Comparison of ENCODE assay signal across 13 mouse cellular contexts in the genomic region with DNA sequence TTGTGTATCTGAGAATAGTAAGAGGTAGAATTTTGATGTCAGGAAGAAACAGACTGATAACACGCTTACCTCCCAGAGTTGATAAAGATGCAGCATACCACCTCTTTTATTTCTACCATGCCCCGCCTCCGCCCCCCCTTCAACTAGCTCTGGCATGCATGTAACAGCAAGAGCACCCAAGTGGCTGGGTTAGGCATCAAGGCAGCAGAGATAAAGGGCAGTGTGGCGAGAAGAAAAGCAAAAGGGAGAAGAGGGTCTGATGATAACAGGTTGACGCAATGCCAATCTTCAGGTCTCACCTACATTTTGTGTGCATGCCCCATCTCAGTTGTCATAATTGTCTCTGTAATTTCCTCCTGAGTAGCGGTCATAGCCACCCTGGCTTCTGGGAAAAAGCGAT. TPM values are rescaled to one million over a fixed set of nuclear protein-coding genes. Genes with fewer than 3 reads are reported as not detected.
DNase-seq lines count a peak whose midpoint lies in the region; ATAC-seq and TF ChIP-seq lines count a peak whose summit lies in the region.
"Had no signal": no experiment of that assay in that cellular context is flagged by ENCODE, and none has a peak within 500 bp of the region (broad histone marks: within the 10 kb centered on the region; RNA-seq: fewer than 3 reads in every experiment).

No protein-coding gene starts in this region.

- no peak overlapping the region for H3K4me2 ChIP-seq in forebrain, embryonic 16.5 days (ENCODE audit: low read length)
- no peak overlapping the region for H3K4me2 ChIP-seq in CH12.LX (ENCODE audit: insufficient read depth, low read depth, poor library complexity, severe bottlenecking)
- H3K4me2 ChIP-seq in limb, embryonic 12.5 days = peak overlapping the region; percentile 13; the same call in 1 of the 2 replicates
- peak overlapping the region; percentile 77 for H3K4me2 ChIP-seq in liver, embryonic 16.5 days (ENCODE audit: low read depth, low read length)

- dilution Hi-C loops in CH12.LX (cut with MboI; ENCODE audit: extremely low pct_ligation_motif_present, extremely low pct_unique_long_range_greater_than_20kb, low sequenced_read_pairs) = no loop called here

- TF ChIP-seq POLR2A in CH12.LX (IDR thresholded peaks at IDR 0.05; ENCODE audit: low read depth, low read length) = no peak

- TF ChIP-seq RAD21 in CH12.LX (IDR thresholded peaks at IDR 0.05; ENCODE audit: low read depth, low read length) = no peak

- peaks cover 24% of the 10 kb centered on the region for H3K79me2 ChIP-seq in CH12.LX (replicated peaks; ENCODE audit: control insufficient read depth, extremely low read depth, insufficient read depth, poor library complexity, severe bottlenecking)

- ATAC-seq in forebrain, embryonic 16.5 days = no peak
- ATAC-seq in limb, embryonic 12.5 days (ENCODE audit: insufficient number of reproducible peaks, insufficient read depth, low FRiP score, low TSS enrichment, low read depth) = no peak
- no peak for ATAC-seq in liver, embryonic 16.5 days (ENCODE audit: low read depth)
- ATAC-seq: forebrain, postnatal 0 days had no signal

- no peak for TF ChIP-seq EP300 in CH12.LX (IDR thresholded peaks at IDR 0.05; ENCODE audit: low read length)

- intact Hi-C loops in left cerebral cortex, postnatal 4 days (cut with DNase I) = no loop called here

- in situ Hi-C loops in CH12.LX (cut with MboI; ENCODE audit: low pct_ligation_motif_present, low pct_unique_long_range_greater_than_20kb, low sequenced_read_pairs) = no loop called here

- peak overlapping the region; percentile 65; the same call in 1 of the 2 replicates for H3K4me3 ChIP-seq in forebrain, embryonic 10.5 days
- H3K4me3 ChIP-seq in forebrain, embryonic 16.5 days (replicated peaks; ENCODE audit: low read length) = no peak overlapping the region
- H3K4me3 ChIP-seq in CH12.LX (replicated peaks in 1 of 3; ENCODE audit: low read depth in 2 of 3, low read length in 2 of 3, poor library complexity in 1 of 3) = peak overlapping the region in 2 of 3 experiments; percentile 9 to 73
- no peak overlapping the region for H3K4me3 ChIP-seq in limb, embryonic 12.5 days (replicated peaks)
- H3K4me3 ChIP-seq in liver, embryonic 16.5 days (ENCODE audit: low read depth, low read length) = 0 out of 2 replicates have a peak overlapping the region, but pooled peaks have one; percentile 21

- H3K4me1 ChIP-seq in forebrain, embryonic 10.5 days = peaks cover 16% of the 10 kb centered on the region
- peaks cover 9% of the 10 kb centered on the region for H3K4me1 ChIP-seq in forebrain, embryonic 16.5 days (replicated peaks; ENCODE audit: control insufficient read depth, insufficient read depth, low read length)
- peaks cover 2 to 17% of the 10 kb centered on the region in 2 experiments; a peak in 3 of 4 replicates for H3K4me1 ChIP-seq in CH12.LX (ENCODE audit: control insufficient read depth in 1 of 2, insufficient read depth in 2 of 2)
- H3K4me1 ChIP-seq in limb, embryonic 12.5 days (replicated peaks) = 0 out of 2 replicates have a peak, but pooled peaks cover 6% of the 10 kb centered on the region
- peaks cover 9% of the 10 kb centered on the region for H3K4me1 ChIP-seq in liver, embryonic 16.5 days (ENCODE audit: control insufficient read depth, low read depth, low read length)

- H3K36me3 ChIP-seq in forebrain, embryonic 10.5 days (replicated peaks) = peaks cover 62% of the 10 kb centered on the region
- peaks cover 13% of the 10 kb centered on the region for H3K36me3 ChIP-seq in forebrain, embryonic 16.5 days (ENCODE audit: control insufficient read depth, insufficient read depth)
- H3K36me3 ChIP-seq in CH12.LX (replicated peaks in 1 of 2; ENCODE audit: control insufficient read depth in 1 of 2, insufficient read depth in 1 of 2, low read length in 1 of 2) = peaks cover 38 to 48% of the 10 kb centered on the region in 2 experiments
- H3K36me3 ChIP-seq in limb, embryonic 12.5 days = peaks cover 43% of the 10 kb centered on the region
- peaks cover 36% of the 10 kb centered on the region for H3K36me3 ChIP-seq in liver, embryonic 16.5 days (ENCODE audit: control insufficient read depth, insufficient read depth)

- no peaks in the 10 kb centered on the region for H3K27me3 ChIP-seq in forebrain, embryonic 10.5 days (ENCODE audit: poor library complexity, severe bottlenecking)
- H3K27me3 ChIP-seq in forebrain, embryonic 16.5 days (replicated peaks; ENCODE audit: control insufficient read depth, insufficient read depth, low read length) = no peaks in the 10 kb centered on the region
- no peaks in the 10 kb centered on the region for H3K27me3 ChIP-seq in CH12.LX (replicated peaks)
- H3K27me3 ChIP-seq in limb, embryonic 12.5 days = no peaks in the 10 kb centered on the region
- no peaks in the 10 kb centered on the region for H3K27me3 ChIP-seq in liver, embryonic 16.5 days (ENCODE audit: control insufficient read depth, insufficient read depth, low read depth, low read length)

- DNase-seq in forebrain, embryonic 10.5 days (ENCODE audit: extremely low spot score, low spot score) = no peak
- DNase-seq in CH12.LX (ENCODE audit: extremely low read depth) = no peak
- no peak for DNase-seq in lung, adult 18-20 months
- DNase-seq in cerebellum, postnatal 14 days = no peak
- no peak for DNase-seq in left cerebral cortex, postnatal 4 days
- DNase-seq: forebrain, postnatal 0 days; heart, adult 18-20 months; lung, postnatal 10 days; right cerebral cortex, adult 18-20 months had no signal

- peaks cover 7% of the 10 kb centered on the region; the same call in 1 of the 2 replicates for H3K9me3 ChIP-seq in forebrain, embryonic 10.5 days
- no peaks in the 10 kb centered on the region for H3K9me3 ChIP-seq in forebrain, embryonic 16.5 days (ENCODE audit: control insufficient read depth, low read length)
- no peaks in the 10 kb centered on the region for H3K9me3 ChIP-seq in CH12.LX (replicated peaks; ENCODE audit: low read length)
- no peaks in the 10 kb centered on the region for H3K9me3 ChIP-seq in limb, embryonic 12.5 days
- H3K9me3 ChIP-seq in liver, embryonic 16.5 days (replicated peaks; ENCODE audit: control insufficient read depth, low read length) = no peaks in the 10 kb centered on the region

- TF ChIP-seq CTCF in CH12.LX (conservative IDR thresholded peaks at IDR 0.05 in 1 of 2, IDR thresholded peaks at IDR 0.05 in 1 of 2; ENCODE audit: low read depth in 2 of 2, low read length in 2 of 2) = no peak

- 94% methylated on average over 7 of the region's 7 CpGs for WGBS in forebrain, embryonic 10.5 days
- 87% methylated on average over 7 of the region's 7 CpGs for WGBS in forebrain, embryonic 16.5 days
- WGBS in limb, embryonic 12.5 days = 90% methylated on average over 7 of the region's 7 CpGs
- WGBS in liver, embryonic 16.5 days (ENCODE audit: insufficient replicate concordance) = 52% methylated on average over 7 of the region's 7 CpGs

- H3K9ac ChIP-seq in forebrain, embryonic 16.5 days (replicated peaks; ENCODE audit: low read depth, low read length) = no peak overlapping the region
- no peak overlapping the region; the same call in 1 of the 2 replicates for H3K9ac ChIP-seq in CH12.LX (ENCODE audit: insufficient read depth, low read depth)
- H3K9ac ChIP-seq in limb, embryonic 12.5 days (replicated peaks) = no peak overlapping the region
- H3K9ac ChIP-seq in liver, embryonic 16.5 days (ENCODE audit: low read depth, low read length) = no peak overlapping the region
- H3K9ac ChIP-seq: forebrain, postnatal 0 days had no signal

- H3K27ac ChIP-seq in forebrain, embryonic 10.5 days = no peak overlapping the region
- no peak overlapping the region for H3K27ac ChIP-seq in forebrain, embryonic 16.5 days (ENCODE audit: low read length)
- no peak overlapping the region for H3K27ac ChIP-seq in CH12.LX (ENCODE audit: insufficient read depth, low read depth)
- H3K27ac ChIP-seq in limb, embryonic 12.5 days = no peak overlapping the region
- no peak overlapping the region for H3K27ac ChIP-seq in liver, embryonic 16.5 days (ENCODE audit: low read length)
- H3K27ac ChIP-seq: hindbrain, embryonic 10.5 days had no signal

RNA-seq across cellular contexts. Expression of gene Rbm3, which starts 2.7 kb away (rescaled TPM):
- polyA plus RNA-seq in forebrain, embryonic 10.5 days (2016; fragmentation: Nextera tagmentation; extraction: Ambion mirVana) = 465 and 505 TPM in 2 replicates
- polyA plus RNA-seq in forebrain, embryonic 16.5 days (2015; fragmentation: Nextera tagmentation; extraction: Ambion mirVana) = 357 and 393 TPM in 2 replicates
- total RNA-seq in CH12.LX (2012; rRNA removed) (681 and 877 TPM in 2 replicates), CH12.LX (2014; rRNA removed) (2,152 and 2,409 TPM in 2 replicates)
- polyA plus RNA-seq in CH12.LX (2012; ENCODE audit: insufficient read length, low read depth) = 639 and 778 TPM in 2 replicates
- polyA plus RNA-seq in limb, embryonic 12.5 days (2016; fragmentation: Nextera tagmentation; extraction: Ambion mirVana) = 531 and 573 TPM in 2 replicates
- polyA plus RNA-seq in liver, embryonic 16.5 days (2015; fragmentation: Nextera tagmentation; extraction: Ambion mirVana) = 217 and 231 TPM in 2 replicates
- 100 to 1,000 TPM; 346 to 406 TPM for total RNA-seq in left cerebral cortex, postnatal 4 days (2021)

RNA-seq across cellular contexts. Expression of gene Wdr13, which starts 10.3 kb away (rescaled TPM):
- 23.7 and 24.4 TPM in 2 replicates for polyA plus RNA-seq in forebrain, embryonic 10.5 days (2016; fragmentation: Nextera tagmentation; extraction: Ambion mirVana)
- 58.0 and 68.5 TPM in 2 replicates for polyA plus RNA-seq in forebrain, embryonic 16.5 days (2015; fragmentation: Nextera tagmentation; extraction: Ambion mirVana)
- total RNA-seq in CH12.LX (2012; rRNA removed) (9.3 and 11.9 TPM in 2 replicates), CH12.LX (2014; rRNA removed) (7.6 and 9.4 TPM in 2 replicates)
- 12.7 and 13.0 TPM in 2 replicates for polyA plus RNA-seq in CH12.LX (2012; ENCODE audit: insufficient read length, low read depth)
- 20.5 and 20.9 TPM in 2 replicates for polyA plus RNA-seq in limb, embryonic 12.5 days (2016; fragmentation: Nextera tagmentation; extraction: Ambion mirVana)
- polyA plus RNA-seq in liver, embryonic 16.5 days (2015; fragmentation: Nextera tagmentation; extraction: Ambion mirVana) = 5.3 and 6.5 TPM in 2 replicates
- 100 to 1,000 TPM; 214 to 224 TPM for total RNA-seq in left cerebral cortex, postnatal 4 days (2021)

RNA-seq across cellular contexts. Expression of gene Tbc1d25, which starts 33.0 kb away (rescaled TPM):
- 9.8 and 10.4 TPM in 2 replicates for polyA plus RNA-seq in forebrain, embryonic 10.5 days (2016; fragmentation: Nextera tagmentation; extraction: Ambion mirVana)
- 25.0 and 27.1 TPM in 2 replicates for polyA plus RNA-seq in forebrain, embryonic 16.5 days (2015; fragmentation: Nextera tagmentation; extraction: Ambion mirVana)
- total RNA-seq in CH12.LX (2012; rRNA removed) (6.0 and 6.3 TPM in 2 replicates), CH12.LX (2014; rRNA removed) (2.3 and 2.4 TPM in 2 replicates)
- polyA plus RNA-seq in CH12.LX (2012; ENCODE audit: insufficient read length, low read depth) = 10.2 and 10.4 TPM in 2 replicates
- polyA plus RNA-seq in limb, embryonic 12.5 days (2016; fragmentation: Nextera tagmentation; extraction: Ambion mirVana) = 13.8 and 14.6 TPM in 2 replicates
- 3.9 and 5.3 TPM in 2 replicates for polyA plus RNA-seq in liver, embryonic 16.5 days (2015; fragmentation: Nextera tagmentation; extraction: Ambion mirVana)
- total RNA-seq in left cerebral cortex, postnatal 4 days (2021) = 10 to 100 TPM; 18.1 to 19.9 TPM

RNA-seq across cellular contexts. Expression of gene Ebp, which starts 50.4 kb away (rescaled TPM):
- polyA plus RNA-seq in forebrain, embryonic 10.5 days (2016; fragmentation: Nextera tagmentation; extraction: Ambion mirVana) = 27.7 and 30.9 TPM in 2 replicates
- polyA plus RNA-seq in forebrain, embryonic 16.5 days (2015; fragmentation: Nextera tagmentation; extraction: Ambion mirVana) = 19.7 and 25.5 TPM in 2 replicates
- total RNA-seq in CH12.LX (2012; rRNA removed) (64.3 and 71.0 TPM in 2 replicates), CH12.LX (2014; rRNA removed) (44.0 and 46.4 TPM in 2 replicates)
- 66.6 and 70.9 TPM in 2 replicates for polyA plus RNA-seq in CH12.LX (2012; ENCODE audit: insufficient read length, low read depth)
- 23.3 and 28.2 TPM in 2 replicates for polyA plus RNA-seq in limb, embryonic 12.5 days (2016; fragmentation: Nextera tagmentation; extraction: Ambion mirVana)
- polyA plus RNA-seq in liver, embryonic 16.5 days (2015; fragmentation: Nextera tagmentation; extraction: Ambion mirVana) = 82.8 and 90.1 TPM in 2 replicates
- 10 to 100 TPM; 19.9 to 25.5 TPM for total RNA-seq in left cerebral cortex, postnatal 4 days (2021)

RNA-seq across cellular contexts. Expression of gene Was, which starts 52.6 kb away (rescaled TPM):
- polyA plus RNA-seq in forebrain, embryonic 10.5 days (2016; fragmentation: Nextera tagmentation; extraction: Ambion mirVana) = 0.14 and 0.17 TPM in 2 replicates
- polyA plus RNA-seq in forebrain, embryonic 16.5 days (2015; fragmentation: Nextera tagmentation; extraction: Ambion mirVana) = not detected in 2 replicates
- total RNA-seq in CH12.LX (2012; rRNA removed) = 47.0 and 58.1 TPM in 2 replicates
- 53.9 and 63.5 TPM in 2 replicates for total RNA-seq in CH12.LX (2014; rRNA removed)
- polyA plus RNA-seq in CH12.LX (2012; ENCODE audit: insufficient read length, low read depth) = 75.6 and 83.7 TPM in 2 replicates
- 0.10 and 0.31 TPM in 2 replicates for polyA plus RNA-seq in limb, embryonic 12.5 days (2016; fragmentation: Nextera tagmentation; extraction: Ambion mirVana)
- polyA plus RNA-seq in liver, embryonic 16.5 days (2015; fragmentation: Nextera tagmentation; extraction: Ambion mirVana) = 1.6 and 1.7 TPM in 2 replicates
- total RNA-seq in left cerebral cortex, postnatal 4 days (2021) = under 1 TPM; 0.42 to 0.94 TPM

Comparison
In these comparisons a context has a peak if more than half of its experiments do, and no peak if none do; other contexts are left out.
1. H3K4me3 ChIP-seq: peak in forebrain, embryonic 10.5 days (single experiment), CH12.LX (2 of 3) and liver, embryonic 16.5 days (single experiment); none in forebrain, embryonic 16.5 days (single experiment) and limb, embryonic 12.5 days (single experiment).
2. H3K4me2 ChIP-seq: peak in limb, embryonic 12.5 days (single experiment) and liver, embryonic 16.5 days (single experiment); none in forebrain, embryonic 16.5 days (single experiment) and CH12.LX (single experiment).